Mouse (Mus musculus): Measurements from ENCODE around the gene Carns1. TPM values are rescaled to one million over a fixed set of nuclear protein-coding genes. Genes with fewer than 3 reads are reported as not detected.

The Carns1 gene
- total RNA-seq (2012; rRNA removed) (3.4 and 4.0 TPM in 2 replicates), total RNA-seq (2014; rRNA removed) (1.7 and 1.8 TPM in 2 replicates), polyA plus RNA-seq (2012; ENCODE audit: insufficient read length, low read depth) (3.8 and 4.4 TPM in 2 replicates)

GRCm38 (mm10) chr19:4175368-4175947 lies at the start of gene Carns1:
Gene Carns1 (minus strand): TSS chr19:4175479.
- peaks cover 6 to 36% of the 10 kb centered on the region in 2 experiments for H3K4me1 ChIP-seq (ENCODE audit: control insufficient read depth in 1 of 2, insufficient read depth in 2 of 2)
- H3K9me3 ChIP-seq (replicated peaks; ENCODE audit: low read length): no peaks in the 10 kb centered on the region
- H3K79me2 ChIP-seq (replicated peaks; ENCODE audit: control insufficient read depth, extremely low read depth, insufficient read depth, poor library complexity, severe bottlenecking): no peaks in the 10 kb centered on the region
- H3K36me3 ChIP-seq (replicated peaks in 1 of 2; ENCODE audit: control insufficient read depth in 1 of 2, insufficient read depth in 1 of 2, low read length in 1 of 2): peaks cover 7 to 60% of the 10 kb centered on the region in 2 experiments
- H3K27me3 ChIP-seq (replicated peaks): no peaks in the 10 kb centered on the region
- dilution Hi-C loops (cut with MboI; ENCODE audit: extremely low pct_ligation_motif_present, extremely low pct_unique_long_range_greater_than_20kb, low sequenced_read_pairs) (no loop called here), in situ Hi-C loops (cut with MboI; ENCODE audit: low pct_ligation_motif_present, low pct_unique_long_range_greater_than_20kb, low sequenced_read_pairs) (no loop called here)
- no peak for DNase-seq (ENCODE audit: extremely low read depth)
- H3K9ac ChIP-seq (ENCODE audit: insufficient read depth, low read depth): no peak within 1 kb of the TSS
- H3K4me3 ChIP-seq (replicated peaks in 1 of 3; ENCODE audit: low read depth in 2 of 3, low read length in 2 of 3, poor library complexity in 1 of 3): no peak within 1 kb of the TSS
- no peak for TF ChIP-seq POLR2AphosphoS2 (IDR thresholded peaks at IDR 0.05; ENCODE audit: low read depth, low read length)
- TF ChIP-seq CTCF (conservative IDR thresholded peaks at IDR 0.05 in 1 of 2, IDR thresholded peaks at IDR 0.05 in 1 of 2; ENCODE audit: low read depth in 2 of 2, low read length in 2 of 2): no peak
- TF ChIP-seq NRF1 (IDR thresholded peaks at IDR 0.05; ENCODE audit: low read depth, low read length): no peak
- no peak for TF ChIP-seq ZKSCAN1 (IDR thresholded peaks at IDR 0.05; ENCODE audit: borderline replicate concordance, low read depth, low read length)
- TF ChIP-seq TBP (conservative IDR thresholded peaks at IDR 0.05; ENCODE audit: low read depth, low read length): no peak
- no peak for TF ChIP-seq BHLHE40 (IDR thresholded peaks at IDR 0.05; ENCODE audit: low read depth, low read length)
- no peak for TF ChIP-seq JUND (conservative IDR thresholded peaks at IDR 0.05; ENCODE audit: low read depth, low read length)
- TF ChIP-seq ETS1 (conservative IDR thresholded peaks at IDR 0.05; ENCODE audit: low read depth, low read length): no peak
- TF ChIP-seq MEF2A (IDR thresholded peaks at IDR 0.05; ENCODE audit: borderline replicate concordance, low read depth, low read length): no peak
- TF ChIP-seq PAX5 (IDR thresholded peaks at IDR 0.05; ENCODE audit: low read length): no peak
- TF ChIP-seq EP300 (IDR thresholded peaks at IDR 0.05; ENCODE audit: low read length): no peak
- no peak for TF ChIP-seq E2F4 (IDR thresholded peaks at IDR 0.05; ENCODE audit: insufficient replicate concordance, low read depth, low read length)
- no peak for TF ChIP-seq RAD21 (IDR thresholded peaks at IDR 0.05; ENCODE audit: low read depth, low read length)
- no peak for TF ChIP-seq ELF1 (IDR thresholded peaks at IDR 0.05; ENCODE audit: low read depth, low read length)
- H3K4me2 ChIP-seq (ENCODE audit: insufficient read depth, low read depth, poor library complexity, severe bottlenecking): no peak within 1 kb of the TSS
- H3K27ac ChIP-seq (ENCODE audit: insufficient read depth, low read depth): no peak within 1 kb of the TSS

GRCm38 (mm10) chr19:4222165-4222564 lies 46.9 kb upstream of the Carns1 start:
- H3K4me1 ChIP-seq (ENCODE audit: control insufficient read depth in 1 of 2, insufficient read depth in 2 of 2): peaks cover 6 to 62% of the 10 kb centered on the region in 2 experiments; a peak in 3 of 4 replicates

More at GRCm38 (mm10) chr19:4222165-4222564, 46.9 kb upstream of the Carns1 start:
- no peaks in the 10 kb centered on the region for H3K36me3 ChIP-seq (replicated peaks in 1 of 2; ENCODE audit: control insufficient read depth in 1 of 2, insufficient read depth in 1 of 2, low read length in 1 of 2)
- no peak for DNase-seq (ENCODE audit: extremely low read depth)
- in situ Hi-C loops (cut with MboI; ENCODE audit: low pct_ligation_motif_present, low pct_unique_long_range_greater_than_20kb, low sequenced_read_pairs): no loop called here
- H3K9ac ChIP-seq (ENCODE audit: insufficient read depth, low read depth): no peak overlapping the region
- H3K79me2 ChIP-seq (replicated peaks; ENCODE audit: control insufficient read depth, extremely low read depth, insufficient read depth, poor library complexity, severe bottlenecking): no peaks in the 10 kb centered on the region
- no peak overlapping the region for H3K27ac ChIP-seq (ENCODE audit: insufficient read depth, low read depth)
- TF ChIP-seq KAT2A (IDR thresholded peaks at IDR 0.05; ENCODE audit: insufficient replicate concordance, low read length) (no peak), TCF12 (IDR thresholded peaks at IDR 0.05; ENCODE audit: low read depth, low read length) (no peak), MEF2A (IDR thresholded peaks at IDR 0.05; ENCODE audit: borderline replicate concordance, low read depth, low read length) (no peak), NELFE (IDR thresholded peaks at IDR 0.05; ENCODE audit: low read depth, low read length) (no peak), JUN (IDR thresholded peaks at IDR 0.05; ENCODE audit: insufficient read depth, low read depth, low read length) (no peak), POLR2A (IDR thresholded peaks at IDR 0.05; ENCODE audit: low read depth, low read length) (no peak), RCOR1 (conservative IDR thresholded peaks at IDR 0.05; ENCODE audit: low read depth, low read length) (no peak), MXI1 (IDR thresholded peaks at IDR 0.05; ENCODE audit: low read depth, low read length) (no peak), CHD2 (IDR thresholded peaks at IDR 0.05; ENCODE audit: low read length) (no peak), RAD21 (IDR thresholded peaks at IDR 0.05; ENCODE audit: low read depth, low read length) (no peak), HCFC1 (IDR thresholded peaks at IDR 0.05; ENCODE audit: low read depth, low read length) (no peak), ZMIZ1 (IDR thresholded peaks at IDR 0.05; ENCODE audit: low read depth, low read length) (no peak), SIN3A (IDR thresholded peaks at IDR 0.05; ENCODE audit: low read length) (no peak), BHLHE40 (IDR thresholded peaks at IDR 0.05; ENCODE audit: low read depth, low read length) (no peak), SMC3 (IDR thresholded peaks at IDR 0.05; ENCODE audit: low read depth, low read length) (no peak)
- H3K27me3 ChIP-seq (replicated peaks): peaks cover 12% of the 10 kb centered on the region
- no peak overlapping the region for H3K4me3 ChIP-seq (replicated peaks in 1 of 3; ENCODE audit: low read depth in 2 of 3, low read length in 2 of 3, poor library complexity in 1 of 3)
- dilution Hi-C loops (cut with MboI; ENCODE audit: extremely low pct_ligation_motif_present, extremely low pct_unique_long_range_greater_than_20kb, low sequenced_read_pairs): no loop called here
- no peaks in the 10 kb centered on the region for H3K9me3 ChIP-seq (replicated peaks; ENCODE audit: low read length)
- H3K4me2 ChIP-seq (ENCODE audit: insufficient read depth, low read depth, poor library complexity, severe bottlenecking): no peak overlapping the region
